Mouse (Mus musculus) stomach, embryonic 14.5 days (tissue): ENCODE measurements at regions not wholly inside any gene's neighbourhood (a gene's known extent, or its start where the extent isn't known, plus 50 kb on each side); places are given as distances from the start of the nearest gene placed in this dataset.
"Not testable (repeated sequence)": the region's sequence is repeated elsewhere in the genome, so short reads cannot be mapped to it uniquely, and the experiment has no call there.

Experiments used
- ATAC-seq: fragments of 200-750 bp; cut with Nextera tagmentation; 2 replicates; pipeline ENCODE4 v1.8.0; 2017; ENCODE audit warnings: low read depth, moderate TSS enrichment; ENCODE audit not compliant: insufficient number of reproducible peaks, insufficient read depth, low FRiP score
- H3K27ac ChIP-seq: fragments of 300-500 bp; sonication (generic); 2 replicates; pipeline ENCODE4 v1.5.1; 2014; ENCODE audit warnings: mild to moderate bottlenecking, low read length, moderate library complexity, mixed read lengths
- H3K27me3 ChIP-seq: fragments of 300-500 bp; sonication (generic); 2 replicates; pipeline ENCODE4 v1.6.1; 2014; ENCODE audit warnings: low read length, control low read depth, mixed read lengths; ENCODE audit not compliant: control insufficient read depth, insufficient read depth
- H3K36me3 ChIP-seq: fragments of 300-500 bp; sonication (generic); 2 replicates; pipeline ENCODE4 v1.6.1; 2014; ENCODE audit warnings: mild to moderate bottlenecking, control low read depth, low read length, moderate library complexity, mixed read lengths; ENCODE audit not compliant: control insufficient read depth, insufficient read depth
- H3K4me1 ChIP-seq: fragments of 300-500 bp; sonication (generic); 2 replicates; pipeline ENCODE4 v1.6.1; 2014; ENCODE audit warnings: low read length, control low read depth, mixed read lengths; ENCODE audit not compliant: control insufficient read depth, insufficient read depth
- H3K4me2 ChIP-seq: fragments of 300-500 bp; sonication (generic); replicated peaks from 2 replicates; pipeline ENCODE4 v1.6.1; 2014; ENCODE audit warnings: low read depth, low read length, control low read depth
- H3K4me3 ChIP-seq: fragments of 300-500 bp; sonication (generic); 2 replicates; pipeline ENCODE4 v1.5.1; 2014; ENCODE audit warnings: low read depth, low read length, control low read depth
- H3K9ac ChIP-seq: fragments of 300-500 bp; sonication (generic); replicated peaks from 2 replicates; pipeline ENCODE4 v1.6.1; 2014; ENCODE audit warnings: low read depth, mild to moderate bottlenecking, control low read depth, low read length, moderate library complexity, mixed read lengths
- H3K9me3 ChIP-seq: fragments of 300-500 bp; sonication (generic); 2 replicates; pipeline ENCODE4 v1.6.1; 2016; ENCODE audit warnings: low read depth, low read length, control low read depth; ENCODE audit not compliant: control insufficient read depth
- WGBS: fragments of 180-500 bp; shearing (Covaris S2); extraction: QIAGEN DNeasy Blood & Tissue Kit; methylation state at CpG from one replicate; pipeline ENCODE4 v1.1.7; 2014; 5-methylcytosine and 5-hydroxymethylcytosine counted together

DNA sequence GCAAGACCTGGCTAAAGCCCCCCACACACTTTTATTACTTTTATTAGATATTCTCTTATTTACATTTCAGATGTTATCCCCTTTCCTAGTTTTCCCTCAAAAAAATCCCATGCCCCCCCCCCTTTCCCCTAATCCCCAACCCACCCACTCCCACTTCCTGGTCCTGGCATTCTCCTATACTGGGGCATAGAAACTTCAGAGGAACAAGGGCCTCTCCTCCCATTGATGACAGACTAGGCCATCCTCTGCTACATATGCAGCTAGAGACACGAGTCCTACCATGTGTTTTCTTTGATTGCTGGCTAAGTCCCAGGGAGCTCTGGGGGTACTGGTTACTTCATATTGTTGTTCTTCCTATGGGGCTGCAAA is 116.8 kb downstream of the Rfpl4b start:
- WGBS, result 85% methylated on average over 1 of the region's 1 CpGs
- ATAC-seq, H3K27ac ChIP-seq, H3K4me1 ChIP-seq, H3K27me3 ChIP-seq, H3K4me3 ChIP-seq, H3K9me3 ChIP-seq, H3K4me2 ChIP-seq, H3K36me3 ChIP-seq, H3K9ac ChIP-seq: not testable (repeated sequence)

GRCm38 (mm10) chr10:38703954-38704761 is 117.4 kb downstream of the Rfpl4b start:
- 61% methylated on average over 4 of the region's 4 CpGs for WGBS

DNA sequence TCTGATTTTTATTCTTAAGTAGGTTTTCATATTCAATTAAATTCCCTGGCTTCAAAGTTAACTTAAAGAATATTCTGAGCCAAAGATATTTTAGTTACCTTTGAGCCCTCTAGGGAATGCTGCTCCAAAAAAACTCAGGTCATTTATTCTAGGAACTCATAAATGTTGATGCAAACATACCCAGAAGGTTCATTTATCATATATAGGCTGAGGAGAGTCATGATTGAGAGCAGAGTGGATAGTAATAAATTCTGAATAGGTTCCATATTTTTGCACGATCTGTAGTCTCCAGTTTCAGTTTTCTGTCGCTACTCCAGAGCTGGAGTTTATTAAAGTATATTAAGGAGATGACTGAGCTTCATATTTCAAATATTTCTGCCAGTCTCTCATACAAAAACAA is 144.1 kb downstream of the Rfpl4b start:
- no peak overlapping the region for H3K4me2 ChIP-seq
- ATAC-seq, result no peak
- no peak overlapping the region for H3K4me3 ChIP-seq
- H3K9ac ChIP-seq, result no peak overlapping the region
- 66% methylated on average over 2 of the region's 2 CpGs for WGBS
- H3K36me3 ChIP-seq, result no peaks in the 10 kb centered on the region
- H3K27ac ChIP-seq, result no peak overlapping the region
- H3K9me3 ChIP-seq, result no peaks in the 10 kb centered on the region
- no peaks in the 10 kb centered on the region for H3K27me3 ChIP-seq
- no peaks in the 10 kb centered on the region for H3K4me1 ChIP-seq

More at GRCm38 (mm10) chr10:38703954-38704761, 117.4 kb downstream of the Rfpl4b start:
- H3K4me1 ChIP-seq, result no peaks in the 10 kb centered on the region
- no peaks in the 10 kb centered on the region for H3K27me3 ChIP-seq
- H3K9me3 ChIP-seq, result no peaks in the 10 kb centered on the region
- ATAC-seq, result 0 out of 2 replicates have a peak, but pooled peaks have one; percentile 23
- no peaks in the 10 kb centered on the region for H3K36me3 ChIP-seq
- no peak overlapping the region for H3K4me3 ChIP-seq
- H3K4me2 ChIP-seq, result no peak overlapping the region
- no peak overlapping the region for H3K9ac ChIP-seq
- H3K27ac ChIP-seq, result no peak overlapping the region

- Histone ChIP-seq H3K4me2 (no peak overlapping the region), H3K36me3 (no peaks in the 10 kb centered on the region), H3K27me3 (no peaks in the 10 kb centered on the region), H3K9me3 (no peaks in the 10 kb centered on the region), H3K4me3 (no peak overlapping the region), H3K4me1 (no peaks in the 10 kb centered on the region), H3K9ac (no peak overlapping the region), H3K27ac (no peak overlapping the region)
- ATAC-seq, result no peak
These were observed 153.0 kb downstream of the Rfpl4b start for GRCm38 (mm10) chr10:38668610-38669009.

DNA sequence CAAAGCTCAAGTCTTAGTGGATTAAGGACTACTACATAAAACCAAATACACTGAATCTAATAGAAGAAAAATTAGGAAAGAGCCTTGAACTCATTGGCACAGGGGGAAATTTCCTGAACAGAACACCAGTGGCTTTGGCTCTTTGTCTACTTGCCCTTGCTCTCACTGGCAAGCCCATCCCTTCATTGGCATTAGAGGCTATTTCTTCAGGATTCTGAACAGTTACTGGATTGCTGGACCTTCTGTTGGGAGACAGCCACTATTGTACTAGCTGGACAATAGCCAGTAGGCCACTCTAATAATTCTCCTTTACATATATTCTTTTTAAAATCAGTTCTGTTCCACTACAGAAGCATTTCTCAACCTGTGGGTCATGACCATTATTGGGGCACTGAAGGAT is 153.7 kb downstream of the Rfpl4b start:
- Histone ChIP-seq H3K4me2 (no peak overlapping the region), H3K9me3 (no peaks in the 10 kb centered on the region), H3K36me3 (no peaks in the 10 kb centered on the region), H3K27ac (no peak overlapping the region), H3K4me3 (no peak overlapping the region), H3K27me3 (no peaks in the 10 kb centered on the region), H3K9ac (no peak overlapping the region), H3K4me1 (no peaks in the 10 kb centered on the region)
- ATAC-seq, result no peak

- H3K4me3 ChIP-seq, result no peak overlapping the region
- H3K9ac ChIP-seq, result no peak overlapping the region
- H3K27me3 ChIP-seq, result no peaks in the 10 kb centered on the region
- H3K4me1 ChIP-seq, result no peaks in the 10 kb centered on the region
- no peak for ATAC-seq
- no peak overlapping the region for H3K27ac ChIP-seq
- no peaks in the 10 kb centered on the region for H3K36me3 ChIP-seq
- 67% methylated on average over 1 of the region's 1 CpGs for WGBS
- H3K4me2 ChIP-seq, result no peak overlapping the region
- no peaks in the 10 kb centered on the region for H3K9me3 ChIP-seq
These were observed 185.9 kb downstream of the Rfpl4b start for GRCm38 (mm10) chr10:38635695-38636094.

DNA sequence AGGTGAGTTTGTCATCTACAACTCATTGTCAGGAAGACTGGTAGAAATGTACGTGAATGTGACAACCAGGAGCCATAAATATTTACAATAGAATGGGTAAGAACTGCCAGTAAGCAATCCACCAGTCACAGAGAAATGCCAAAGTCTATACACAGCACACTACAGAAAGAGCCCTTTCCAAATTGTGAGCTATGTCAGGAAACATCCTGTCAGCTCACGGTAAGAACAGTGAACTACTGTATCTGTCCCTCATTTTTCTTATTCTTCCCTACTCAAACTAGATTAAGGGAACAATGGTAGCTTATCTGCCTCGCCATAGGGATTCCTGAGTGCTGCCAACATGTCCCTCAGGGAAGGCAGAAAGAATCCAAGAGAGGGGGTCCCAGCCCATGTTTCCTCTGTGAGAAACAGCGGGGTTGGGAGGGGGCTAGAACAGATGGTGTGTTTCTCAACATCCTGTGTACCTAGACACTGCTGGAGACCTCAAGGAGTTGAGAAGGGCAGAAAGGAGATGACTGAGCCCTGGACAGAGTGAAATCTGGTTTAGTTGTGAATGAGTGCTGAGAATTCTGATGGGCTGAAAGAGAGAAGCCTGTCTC is 191.6 kb downstream of the Rfpl4b start:
- Histone ChIP-seq H3K9me3 (no peaks in the 10 kb centered on the region), H3K27me3 (no peaks in the 10 kb centered on the region), H3K4me2 (no peak overlapping the region), H3K9ac (no peak overlapping the region), H3K4me1 (no peaks in the 10 kb centered on the region), H3K27ac (no peak overlapping the region), H3K4me3 (no peak overlapping the region), H3K36me3 (no peaks in the 10 kb centered on the region)
- no peak for ATAC-seq
- WGBS, result 50% methylated on average over 4 of the region's 4 CpGs

GRCm38 (mm10) chr10:38623399-38623798 is 198.2 kb downstream of the Rfpl4b start:
- Histone ChIP-seq H3K4me3 (no peak overlapping the region), H3K9ac (no peak overlapping the region), H3K4me1 (no peaks in the 10 kb centered on the region), H3K27me3 (no peaks in the 10 kb centered on the region), H3K9me3 (no peaks in the 10 kb centered on the region), H3K27ac (no peak overlapping the region), H3K4me2 (no peak overlapping the region), H3K36me3 (no peaks in the 10 kb centered on the region)
- no peak for ATAC-seq
- 100% methylated on average over 1 of the region's 1 CpGs for WGBS
